11 mouse cellular contexts compared by ENCODE assay signal in genomic region chr9:94659401-94660152, GRCm38 (mm10). TPM values are rescaled to one million over a fixed set of nuclear protein-coding genes. Genes with fewer than 3 reads are reported as not detected.
DNase-seq lines count a peak whose midpoint lies in the region; ATAC-seq and TF ChIP-seq lines count a peak whose summit lies in the region.
"Had no signal": no experiment of that assay in that cellular context is flagged by ENCODE, and none has a peak within 500 bp of the region (broad histone marks: within the 10 kb centered on the region; RNA-seq: fewer than 3 reads in every experiment).

No protein-coding gene starts in this region.

- no peaks in the 10 kb centered on the region for H3K9me3 ChIP-seq in MEL (replicated peaks; ENCODE audit: insufficient read depth, low read length)
- H3K9me3 ChIP-seq in stomach, embryonic 14.5 days (ENCODE audit: control insufficient read depth, low read depth, low read length): no peaks in the 10 kb centered on the region
- no peaks in the 10 kb centered on the region for H3K9me3 ChIP-seq in neural tube, embryonic 15.5 days (replicated peaks)
- H3K9me3 ChIP-seq: hindbrain, embryonic 12.5 days had no signal

- H3K27ac ChIP-seq in MEL (ENCODE audit: control insufficient read depth, low read depth, low read length): no peak overlapping the region
- H3K27ac ChIP-seq in stomach, embryonic 14.5 days (ENCODE audit: low read length): no peak overlapping the region
- no peak overlapping the region for H3K27ac ChIP-seq in neural tube, embryonic 15.5 days (replicated peaks)
- H3K27ac ChIP-seq: hindbrain, embryonic 12.5 days; liver, embryonic 14.5 days had no signal

- no peak overlapping the region for H3K4me3 ChIP-seq in MEL (ENCODE audit: control insufficient read depth in 1 of 2, insufficient read depth in 1 of 2, low read depth in 2 of 2, low read length in 2 of 2)
- H3K4me3 ChIP-seq in stomach, embryonic 14.5 days (ENCODE audit: low read depth, low read length): no peak overlapping the region
- no peak overlapping the region for H3K4me3 ChIP-seq in neural tube, embryonic 15.5 days (replicated peaks)
- H3K4me3 ChIP-seq: hindbrain, embryonic 12.5 days had no signal

- peak; percentile 79; the same call in 1 of the 2 replicates for ATAC-seq in stomach, embryonic 14.5 days (ENCODE audit: insufficient number of reproducible peaks, insufficient read depth, low FRiP score, low read depth)
- no peak for ATAC-seq in monocyte, adult 5-6 weeks (replicated peaks; ENCODE audit: insufficient number of reproducible peaks, low FRiP score, low TSS enrichment, poor library complexity, severe bottlenecking)
- ATAC-seq in neural tube, embryonic 15.5 days (ENCODE audit: low FRiP score): no peak
- ATAC-seq: midbrain, embryonic 16.5 days had no signal

- no peak for TF ChIP-seq CTCF in MEL (IDR thresholded peaks at IDR 0.05 in 2 of 3, conservative IDR thresholded peaks at IDR 0.05 in 1 of 3; ENCODE audit: control insufficient read depth in 1 of 3, insufficient read depth in 1 of 3, low read depth in 2 of 3, low read length in 3 of 3, poor library complexity in 1 of 3, severe bottlenecking in 1 of 3)

- no peaks in the 10 kb centered on the region for H3K27me3 ChIP-seq in MEL (ENCODE audit: control insufficient read depth in 1 of 2, insufficient read depth in 2 of 2, low read length in 2 of 2)
- H3K27me3 ChIP-seq in stomach, embryonic 14.5 days (ENCODE audit: control insufficient read depth, insufficient read depth, low read length): no peaks in the 10 kb centered on the region
- H3K27me3 ChIP-seq in neural tube, embryonic 15.5 days (replicated peaks): no peaks in the 10 kb centered on the region
- H3K27me3 ChIP-seq: hindbrain, embryonic 12.5 days had no signal

- H3K9ac ChIP-seq in MEL (ENCODE audit: control insufficient read depth, low read depth, low read length, poor library complexity, severe bottlenecking): no peak overlapping the region
- no peak overlapping the region for H3K9ac ChIP-seq in stomach, embryonic 14.5 days (replicated peaks; ENCODE audit: low read depth, low read length)
- H3K9ac ChIP-seq in neural tube, embryonic 15.5 days (replicated peaks): no peak overlapping the region
- H3K9ac ChIP-seq: hindbrain, embryonic 12.5 days; liver, embryonic 14.5 days had no signal

- no peak for TF ChIP-seq POLR2A in MEL (IDR thresholded peaks at IDR 0.05; ENCODE audit: control insufficient read depth in 1 of 2, insufficient read depth in 1 of 2, low read depth in 1 of 2, low read length in 2 of 2, poor library complexity in 1 of 2)

- peaks cover 0 to under 1% of the 10 kb centered on the region in 2 experiments; a peak in 1 of 4 replicates for H3K36me3 ChIP-seq in MEL (ENCODE audit: control insufficient read depth in 1 of 2, insufficient read depth in 2 of 2, low read length in 2 of 2)
- no peaks in the 10 kb centered on the region for H3K36me3 ChIP-seq in stomach, embryonic 14.5 days (ENCODE audit: control insufficient read depth, insufficient read depth, low read length)
- no peaks in the 10 kb centered on the region for H3K36me3 ChIP-seq in neural tube, embryonic 15.5 days
- H3K36me3 ChIP-seq: hindbrain, embryonic 12.5 days had no signal

- WGBS in large intestine, adult 2 months: 20% methylated on average over 3 of the region's 3 CpGs
- 38% methylated on average over 3 of the region's 3 CpGs for WGBS in stomach, embryonic 14.5 days
- 84% methylated on average over 3 of the region's 3 CpGs for WGBS in neural tube, embryonic 15.5 days

- DNase-seq in A20 (ENCODE audit: low read depth, low spot score) (peak; percentile 37), MEL (ENCODE audit: low read depth, low spot score) (peak; percentile 23)
- peak; percentile 36 for DNase-seq in large intestine, adult 2 months (ENCODE audit: low read depth, low spot score)
- DNase-seq in right cerebral cortex, postnatal 14 days: no peak
- DNase-seq: heart, adult 18-20 months had no signal

- TF ChIP-seq EP300 in MEL (IDR thresholded peaks at IDR 0.05; ENCODE audit: low read depth in 1 of 2, low read length in 2 of 2): peak in 1 of 2 experiments; percentile 11; a peak in 1 of 4 replicates

- TF ChIP-seq RAD21 in MEL (IDR thresholded peaks at IDR 0.05; ENCODE audit: low read depth, low read length): no peak

- no peaks in the 10 kb centered on the region for H3K79me2 ChIP-seq in MEL (ENCODE audit: control insufficient read depth, insufficient read depth, low read length, poor library complexity)

- H3K4me1 ChIP-seq in MEL (ENCODE audit: control insufficient read depth in 1 of 2, insufficient read depth in 2 of 2, low read length in 2 of 2): no peaks in the 10 kb centered on the region; a peak in 2 of 4 replicates
- H3K4me1 ChIP-seq in stomach, embryonic 14.5 days (ENCODE audit: control insufficient read depth, insufficient read depth, low read length): no peaks in the 10 kb centered on the region
- no peaks in the 10 kb centered on the region for H3K4me1 ChIP-seq in neural tube, embryonic 15.5 days

- H3K4me2 ChIP-seq in stomach, embryonic 14.5 days (replicated peaks; ENCODE audit: low read depth, low read length): no peak overlapping the region
- no peak overlapping the region for H3K4me2 ChIP-seq in neural tube, embryonic 15.5 days
- H3K4me2 ChIP-seq: hindbrain, embryonic 12.5 days had no signal

TF ChIP-seq in MEL, 35 proteins besides CTCF, POLR2A, EP300 and RAD21:
- TF ChIP-seq TCF12 (IDR thresholded peaks at IDR 0.05; ENCODE audit: low read depth, low read length) (peak; percentile 77), SMC3 (IDR thresholded peaks at IDR 0.05; ENCODE audit: low read depth, low read length) (no peak), TAL1 (IDR thresholded peaks at IDR 0.05; ENCODE audit: low read length) (no peak), ELF1 (IDR thresholded peaks at IDR 0.05; ENCODE audit: low read depth, low read length) (no peak), GATA1 (IDR thresholded peaks at IDR 0.05; ENCODE audit: low read depth, low read length) (0 out of 2 replicates have a peak, but pooled peaks have one; percentile 18), POLR2AphosphoS5 (IDR thresholded peaks at IDR 0.05; ENCODE audit: borderline replicate concordance, low read depth, low read length) (no peak), KAT2A (conservative IDR thresholded peaks at IDR 0.05; ENCODE audit: low read depth, low read length) (no peak), CHD2 (IDR thresholded peaks at IDR 0.05; ENCODE audit: low read length) (no peak), HCFC1 (IDR thresholded peaks at IDR 0.05; ENCODE audit: low read depth, low read length) (no peak), ETS1 (IDR thresholded peaks at IDR 0.05; ENCODE audit: low read depth, low read length) (peak; percentile 52), POLR2AphosphoS2 (IDR thresholded peaks at IDR 0.05; ENCODE audit: low read length) (no peak), MAFK (IDR thresholded peaks at IDR 0.05; ENCODE audit: borderline replicate concordance, low read depth, low read length) (no peak)

RNA-seq across cellular contexts. Expression of gene Slc9a9, which starts 10.1 kb away (rescaled TPM):
- 0.46 and 1.4 TPM in 2 replicates for total RNA-seq in MEL (2012; rRNA removed)
- polyA plus RNA-seq in MEL (2012; ENCODE audit: insufficient read depth in 1 of 2, insufficient read length in 2 of 2, low read depth in 1 of 2, low replicate concordance in 2 of 2, missing spikeins in 1 of 2): under 1 TPM in 1 of 2 experiments, not detected in 1; 0.71 TPM
- 1.5 and 3.1 TPM in 2 replicates for polyA plus RNA-seq in large intestine, adult 2 months (2012; rRNA removed)
- 4.2 and 4.6 TPM in 2 replicates for polyA plus RNA-seq in stomach, embryonic 14.5 days (2014; fragmentation: Nextera tagmentation; extraction: Ambion mirVana)
- 33.8 to 64.4 TPM (median 49.1 TPM) in 3 replicates for total RNA-seq in monocyte, adult 5-6 weeks (2017)
- polyA plus RNA-seq in neural tube, embryonic 15.5 days (2015; fragmentation: Nextera tagmentation; extraction: Ambion mirVana): 9.2 and 10.5 TPM in 2 replicates
